Mouse (Mus musculus) neural tube, embryonic 11.5 days (tissue): Measurements from ENCODE around the gene Reln. TPM values are rescaled to one million over a fixed set of nuclear protein-coding genes. Genes with fewer than 3 reads are reported as not detected.

ENCODE experiments used
- ATAC-seq: fragments of 200-750 bp; cut with Nextera tagmentation; 2 replicates; pipeline ENCODE4 v1.8.0; 2017; ENCODE audit warnings: moderate number of reproducible peaks, mild to moderate bottlenecking, moderate TSS enrichment, moderate library complexity; ENCODE audit not compliant: insufficient read depth, low FRiP score, low TSS enrichment
- DNase-seq: peaks from one replicate; pipeline ENCODE4 v3.0.0-alpha.2; 2015; ENCODE audit warnings: low spot score
- H3K27ac ChIP-seq: fragments of 300-500 bp; sonication (generic); 2 replicates; pipeline ENCODE4 v1.5.1; 2014; ENCODE audit warnings: low read depth, mild to moderate bottlenecking, low read length
- H3K27me3 ChIP-seq: fragments of 300-500 bp; sonication (generic); 2 replicates; pipeline ENCODE4 v1.6.1; 2014; ENCODE audit warnings: mild to moderate bottlenecking, low read length, mixed read lengths; ENCODE audit not compliant: control insufficient read depth, insufficient read depth
- H3K36me3 ChIP-seq: fragments of 300-500 bp; sonication (generic); 2 replicates; pipeline ENCODE4 v1.6.1; 2014; ENCODE audit warnings: mild to moderate bottlenecking, low read length, moderate library complexity, mixed read lengths; ENCODE audit not compliant: control insufficient read depth, insufficient read depth
- H3K4me1 ChIP-seq: fragments of 300-500 bp; sonication (generic); 2 replicates; pipeline ENCODE4 v1.6.1; 2014; ENCODE audit warnings: low read length, mixed read lengths; ENCODE audit not compliant: control insufficient read depth, insufficient read depth
- H3K4me2 ChIP-seq: fragments of 300-500 bp; sonication (generic); 2 replicates; pipeline ENCODE4 v1.6.1; 2014; ENCODE audit warnings: low read depth, mild to moderate bottlenecking, moderate library complexity
- H3K4me3 ChIP-seq: fragments of 300-500 bp; sonication (generic); 2 replicates; pipeline ENCODE4 v1.5.1; 2014; ENCODE audit warnings: low read depth, low read length
- H3K9ac ChIP-seq: fragments of 300-500 bp; sonication (generic); 2 replicates; pipeline ENCODE4 v1.6.1; 2014; ENCODE audit warnings: mild to moderate bottlenecking, low read length
- H3K9me3 ChIP-seq: fragments of 300-500 bp; sonication (generic); 2 replicates; pipeline ENCODE4 v1.6.1; 2016; ENCODE audit warnings: low read length; ENCODE audit not compliant: control insufficient read depth
- WGBS: fragments of 180-500 bp; shearing (Covaris S2); extraction: QIAGEN DNeasy Blood & Tissue Kit; methylation state at CpG from one replicate; pipeline ENCODE4 v1.1.7; 2014; 5-methylcytosine and 5-hydroxymethylcytosine counted together
- polyA plus RNA-seq: library from polyadenylated mRNA; unstranded; fragments of >200 nt; fragmentation: Nextera tagmentation; extraction: Ambion mirVana; gene quantifications from 2 replicates; pipeline ENCODE4 v1.2.1, GENCODE M21; 2014

Gene Reln
- polyA plus RNA-seq, 1 experiment from 2014 or later = 21.0 TPM

- no peaks in the 10 kb centered on the region for H3K4me1 ChIP-seq
- H3K27ac ChIP-seq = no peak overlapping the region
- H3K9ac ChIP-seq = no peak overlapping the region
- ATAC-seq (no peak), DNase-seq (no peak)
- H3K27me3 ChIP-seq = no peaks in the 10 kb centered on the region
- H3K9me3 ChIP-seq = no peaks in the 10 kb centered on the region
- H3K4me3 ChIP-seq = no peak overlapping the region
- no peak overlapping the region for H3K4me2 ChIP-seq
- H3K36me3 ChIP-seq = no peaks in the 10 kb centered on the region
- WGBS = 64% methylated on average over 11 of the region's 11 CpGs
Observed at GRCm38 (mm10) chr5:22007304-22008059, 337.0 kb downstream of the Reln start.

- DNase-seq (no peak), ATAC-seq (no peak)
- Histone ChIP-seq H3K27me3 (no peaks in the 10 kb centered on the region), H3K4me1 (no peaks in the 10 kb centered on the region), H3K27ac (no peak overlapping the region), H3K9me3 (no peaks in the 10 kb centered on the region), H3K4me3 (no peak overlapping the region), H3K4me2 (no peak overlapping the region), H3K36me3 (no peaks in the 10 kb centered on the region), H3K9ac (no peak overlapping the region)
- 88% methylated on average over 4 of the region's 4 CpGs for WGBS
Observed at GRCm38 (mm10) chr5:22003858-22004257, 340.6 kb downstream of the Reln start.

GRCm38 (mm10) chr5:21987711-21988110 lies 356.8 kb downstream of the Reln start:
- WGBS = 92% methylated on average over 5 of the region's 5 CpGs
- Histone ChIP-seq H3K9ac (no peak overlapping the region), H3K36me3 (no peaks in the 10 kb centered on the region), H3K27ac (no peak overlapping the region), H3K4me2 (no peak overlapping the region), H3K27me3 (no peaks in the 10 kb centered on the region), H3K4me1 (no peaks in the 10 kb centered on the region), H3K9me3 (no peaks in the 10 kb centered on the region), H3K4me3 (no peak overlapping the region)
- DNase-seq = no peak
- ATAC-seq = no peak

GRCm38 (mm10) chr5:21986311-21986710 lies 358.2 kb downstream of the Reln start:
- ATAC-seq = no peak
- H3K27ac ChIP-seq = no peak overlapping the region
- H3K4me1 ChIP-seq = no peaks in the 10 kb centered on the region
- no peaks in the 10 kb centered on the region for H3K9me3 ChIP-seq
- no peaks in the 10 kb centered on the region for H3K27me3 ChIP-seq
- H3K9ac ChIP-seq = no peak overlapping the region
- H3K4me3 ChIP-seq = no peak overlapping the region
- H3K4me2 ChIP-seq = no peak overlapping the region
- WGBS = 52% methylated on average over 4 of the region's 4 CpGs
- peak; percentile 48 for DNase-seq
- no peaks in the 10 kb centered on the region for H3K36me3 ChIP-seq

- no peak overlapping the region for H3K4me3 ChIP-seq
- no peak overlapping the region for H3K4me2 ChIP-seq
- WGBS = 76% methylated on average over 3 of the region's 3 CpGs
- no peaks in the 10 kb centered on the region for H3K9me3 ChIP-seq
- H3K9ac ChIP-seq = no peak overlapping the region
- no peaks in the 10 kb centered on the region for H3K4me1 ChIP-seq
- no peaks in the 10 kb centered on the region for H3K36me3 ChIP-seq
- no peaks in the 10 kb centered on the region for H3K27me3 ChIP-seq
- ATAC-seq (no peak), DNase-seq (no peak)
- no peak overlapping the region for H3K27ac ChIP-seq
Observed at GRCm38 (mm10) chr5:21983021-21983667, 361.4 kb downstream of the Reln start.

- ATAC-seq (no peak), DNase-seq (no peak)
- no peak overlapping the region for H3K4me3 ChIP-seq
- H3K27ac ChIP-seq = no peak overlapping the region
- 80% methylated on average over 3 of the region's 3 CpGs for WGBS
- no peaks in the 10 kb centered on the region for H3K4me1 ChIP-seq
- H3K36me3 ChIP-seq = no peaks in the 10 kb centered on the region
- H3K9ac ChIP-seq = no peak overlapping the region
- no peak overlapping the region for H3K4me2 ChIP-seq
- no peaks in the 10 kb centered on the region for H3K9me3 ChIP-seq
- no peaks in the 10 kb centered on the region for H3K27me3 ChIP-seq
Observed at GRCm38 (mm10) chr5:21981216-21981615, 363.3 kb downstream of the Reln start.

GRCm38 (mm10) chr5:21980544-21980943 lies 364.0 kb downstream of the Reln start:
- no peak overlapping the region for H3K4me2 ChIP-seq
- H3K4me1 ChIP-seq = no peaks in the 10 kb centered on the region
- no peak overlapping the region for H3K27ac ChIP-seq
- no peaks in the 10 kb centered on the region for H3K27me3 ChIP-seq
- H3K36me3 ChIP-seq = no peaks in the 10 kb centered on the region
- DNase-seq (no peak), ATAC-seq (no peak)
- no peak overlapping the region for H3K4me3 ChIP-seq
- no peak overlapping the region for H3K9ac ChIP-seq
- 70% methylated on average over 3 of the region's 3 CpGs for WGBS
- no peaks in the 10 kb centered on the region for H3K9me3 ChIP-seq

- H3K27ac ChIP-seq = no peak overlapping the region
- 30% methylated on average over 5 of the region's 5 CpGs for WGBS
Observed at GRCm38 (mm10) chr5:21973266-21974010, 371.1 kb downstream of the Reln start.

More at GRCm38 (mm10) chr5:21973266-21974010, 371.1 kb downstream of the Reln start:
- Histone ChIP-seq H3K4me1 (no peaks in the 10 kb centered on the region), H3K4me3 (no peak overlapping the region), H3K4me2 (no peak overlapping the region), H3K9ac (no peak overlapping the region), H3K36me3 (no peaks in the 10 kb centered on the region), H3K27me3 (no peaks in the 10 kb centered on the region), H3K9me3 (no peaks in the 10 kb centered on the region)
- ATAC-seq = no peak
- DNase-seq = no peak
